Mouse (Mus musculus) G1E (cell line): Measurements from ENCODE around the gene Ddx19b. TPM values are rescaled to one million over a fixed set of nuclear protein-coding genes. Genes with fewer than 3 reads are reported as not detected.
"Not testable (repeated sequence)": the region's sequence is repeated elsewhere in the genome, so short reads cannot be mapped to it uniquely, and the experiment has no call there.

Experiments used
- ATAC-seq: 2 replicates; pipeline ENCODE4 v1.8.0; 2016; ENCODE audit warnings: mild to moderate bottlenecking; ENCODE audit not compliant: insufficient number of reproducible peaks, poor library complexity, low FRiP score, severe bottlenecking; ENCODE audit errors: extremely low read depth
- DNase-seq: peaks from one replicate; pipeline ENCODE4 v3.0.0; 2012; ENCODE audit warnings: low spot score
- H3K27me3 ChIP-seq: 2 replicates; pipeline ENCODE4 v1.6.1; 2012; ENCODE audit warnings: mild to moderate bottlenecking, low read length, inconsistent platforms; ENCODE audit not compliant: insufficient read depth
- H3K36me3 ChIP-seq: replicated peaks from 2 replicates; pipeline ENCODE3; 2012; ENCODE audit warnings: mild to moderate bottlenecking, inconsistent platforms
- H3K4me1 ChIP-seq: 2 replicates; pipeline ENCODE4 v1.6.1; 2012; ENCODE audit warnings: low read depth, low read length, inconsistent platforms, mixed read lengths; ENCODE audit not compliant: insufficient read depth
- H3K4me3 ChIP-seq: 2 replicates; pipeline ENCODE4 v1.5.1; 2012; ENCODE audit warnings: low read depth, mild to moderate bottlenecking, inconsistent platforms, low read length, moderate library complexity, mixed read lengths
- H3K9me3 ChIP-seq: replicated peaks from 2 replicates; pipeline ENCODE4 v1.6.1; 2012; ENCODE audit warnings: inconsistent platforms
- CTCF ChIP-seq: IDR thresholded peaks from 2 replicates; pipeline ENCODE4 v1.5.1; 2012; ENCODE audit warnings: low read depth, low read length, inconsistent platforms, mixed read lengths
- GATA1 ChIP-seq: IDR thresholded peaks from 2 replicates; pipeline ENCODE4 v1.6.1; 2012; ENCODE audit warnings: borderline replicate concordance, low read length, inconsistent platforms, mixed read lengths
- GATA2 ChIP-seq: IDR thresholded peaks from 2 replicates; pipeline ENCODE4 v1.6.1; 2012; ENCODE audit warnings: low read depth, low read length, inconsistent platforms, borderline replicate concordance
- POLR2AphosphoS5 ChIP-seq: IDR thresholded peaks from 2 replicates; pipeline ENCODE4 v1.6.1; 2012; ENCODE audit warnings: low read depth, low read length, inconsistent platforms; ENCODE audit not compliant: insufficient replicate concordance
- TAL1 ChIP-seq: conservative IDR thresholded peaks from 2 replicates; pipeline ENCODE4 v1.6.1; 2012; ENCODE audit warnings: low read depth, low read length, inconsistent platforms, mixed read lengths
- polyA plus RNA-seq: library from polyadenylated mRNA; stranded (reverse); fragments of >175 nt; gene quantifications from 2 replicates; pipeline ENCODE4 v1.2.3, GENCODE M21; 2012
- total RNA-seq, 2 experiments: library from RNA; stranded (forward) in 1 of 2; stranded (reverse) in 1 of 2; fragments of 200-1000 nt in 1 of 2; fragments of >200 nt in 1 of 2; fragmentation: Nextera tagmentation in 1 of 2; gene quantifications; 2 replicates each; pipeline ENCODE4 v1.2.3; 2014 to 2017

Ddx19b gene
- total and polyA plus RNA-seq, 3 experiments, result 6.3 to 21.9 (median 17.4) TPM

DNA sequence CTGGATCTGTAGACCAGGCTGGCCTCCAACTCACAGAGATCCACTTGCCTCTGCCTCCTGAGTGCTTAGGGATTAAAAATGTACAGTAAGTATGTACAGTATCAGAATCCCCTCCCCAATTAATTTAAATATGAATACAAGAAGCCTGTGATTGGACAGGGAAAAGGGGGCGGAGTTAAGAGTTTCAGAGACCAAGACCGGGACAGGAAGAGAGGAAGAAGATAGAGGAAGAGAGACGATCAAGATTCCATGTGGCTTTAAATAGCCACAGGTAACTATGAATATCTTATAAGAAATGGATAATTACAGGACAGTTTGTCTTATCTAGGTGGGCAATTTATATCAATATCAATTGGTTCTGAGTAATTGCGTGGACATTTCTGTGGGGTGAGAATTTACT lies 2.0 kb downstream of the Ddx19b start:
- H3K36me3 ChIP-seq, result peaks cover 12% of the 10 kb centered on the region
- peaks cover 42% of the 10 kb centered on the region for H3K4me1 ChIP-seq
- ATAC-seq, result 0 out of 2 replicates have a peak, but pooled peaks have one; percentile 16
- TF ChIP-seq GATA1 (no peak), GATA2 (no peak), POLR2AphosphoS5 (no peak), TAL1 (no peak), CTCF (no peak)
- no peaks in the 10 kb centered on the region for H3K9me3 ChIP-seq
- H3K27me3 ChIP-seq, result no peaks in the 10 kb centered on the region
- peak overlapping the region; percentile 70 for H3K4me3 ChIP-seq
- DNase-seq, result no peak

DNA sequence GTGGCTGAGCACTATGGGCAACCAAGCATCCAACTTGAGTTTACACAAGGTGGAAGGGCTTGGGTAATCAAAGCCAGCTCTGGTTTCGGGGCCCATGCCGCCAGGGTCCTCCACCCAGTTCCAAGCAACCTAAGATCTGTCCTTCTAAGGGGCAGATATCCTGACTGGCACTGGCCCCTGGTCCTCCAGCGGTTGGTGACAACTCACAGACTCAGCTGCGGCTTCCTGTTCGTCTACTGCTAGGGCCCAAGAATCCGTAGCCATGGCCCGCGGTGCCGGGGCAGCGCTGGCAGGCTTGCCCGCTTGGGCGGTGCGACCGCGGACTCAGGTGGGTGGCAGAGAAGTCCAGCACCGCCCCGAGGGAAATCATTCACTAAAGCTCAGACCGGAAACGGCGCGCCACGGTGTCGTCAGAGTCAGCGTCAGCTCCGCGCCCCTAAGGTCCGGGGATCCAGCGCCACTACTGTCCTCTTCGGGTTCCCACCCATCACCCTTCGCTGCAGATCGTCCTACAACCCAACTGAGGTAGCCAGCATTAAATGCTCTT lies 4.1 kb downstream of the Ddx19b start:
- peak overlapping the region; percentile 88 for H3K4me3 ChIP-seq
- peaks cover 34% of the 10 kb centered on the region for H3K4me1 ChIP-seq
- TF ChIP-seq GATA2, result no peak
- no peak for TF ChIP-seq GATA1
- no peak for TF ChIP-seq CTCF
- no peak for TF ChIP-seq TAL1
- TF ChIP-seq POLR2AphosphoS5, result no peak
- H3K36me3 ChIP-seq, result peaks cover 16% of the 10 kb centered on the region
- DNase-seq, result peak; percentile 80
- H3K9me3 ChIP-seq, result no peaks in the 10 kb centered on the region
- ATAC-seq, result peak; percentile 89
- no peaks in the 10 kb centered on the region for H3K27me3 ChIP-seq

DNA sequence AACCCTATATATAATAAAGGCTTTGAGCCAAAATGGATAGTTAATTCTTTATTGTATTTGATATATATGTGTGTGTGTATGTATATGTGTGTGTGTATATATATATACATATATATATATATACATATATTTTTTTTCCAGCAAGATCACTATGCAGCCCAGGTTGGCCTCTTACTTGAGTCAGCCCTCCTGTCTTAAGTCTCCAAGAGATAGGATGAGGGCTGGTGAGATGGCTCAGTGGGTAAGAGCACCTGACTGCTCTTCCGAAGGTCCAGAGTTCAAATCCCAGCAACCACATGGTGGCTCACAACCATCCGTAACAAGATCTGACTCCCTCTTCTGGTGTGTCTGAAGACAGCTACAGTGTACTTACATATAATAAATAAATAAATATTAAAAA lies 4.9 kb downstream of the Ddx19b start:
- DNase-seq, H3K27me3 ChIP-seq, ATAC-seq, H3K4me3 ChIP-seq, H3K9me3 ChIP-seq: not testable (repeated sequence)
- Histone ChIP-seq H3K36me3 (peaks cover 21% of the 10 kb centered on the region), H3K4me1 (peaks cover 28% of the 10 kb centered on the region)

- DNase-seq, H3K27me3 ChIP-seq, H3K4me3 ChIP-seq, H3K4me1 ChIP-seq, H3K9me3 ChIP-seq, ATAC-seq: not testable (repeated sequence)
- H3K36me3 ChIP-seq, result peaks cover 69% of the 10 kb centered on the region
Observed at GRCm38 (mm10) chr8:111010230-111010991, 21.1 kb downstream of the Ddx19b start.

GRCm38 (mm10) chr8:110997547-110998531 lies 33.7 kb downstream of the Ddx19b start, which contains the start of gene Ddx19a:
TSS of gene Ddx19a (minus strand) at chr8:110997800.
- peak within 1 kb of the TSS; percentile 93 for H3K4me3 ChIP-seq
- H3K4me1 ChIP-seq, result peaks cover 34% of the 10 kb centered on the region
- TF ChIP-seq GATA1 (no peak), TAL1 (no peak)
- H3K9me3 ChIP-seq, result no peaks in the 10 kb centered on the region
- ATAC-seq, result peak; percentile 95
- DNase-seq, result peak; percentile 80
- no peaks in the 10 kb centered on the region for H3K27me3 ChIP-seq
- H3K36me3 ChIP-seq, result peaks cover 44% of the 10 kb centered on the region

- peaks cover 45% of the 10 kb centered on the region for H3K36me3 ChIP-seq
- H3K4me3 ChIP-seq, result peak overlapping the region; percentile 93
- H3K9me3 ChIP-seq, result no peaks in the 10 kb centered on the region
- ATAC-seq (no peak), DNase-seq (no peak)
- TF ChIP-seq CTCF (no peak), GATA2 (no peak), TAL1 (no peak), POLR2AphosphoS5 (no peak), GATA1 (no peak)
- H3K4me1 ChIP-seq, result peaks cover 44% of the 10 kb centered on the region
- no peaks in the 10 kb centered on the region for H3K27me3 ChIP-seq
Observed at GRCm38 (mm10) chr8:110996641-110997430, 34.7 kb downstream of the Ddx19b start.
